Mouse (Mus musculus) kidney, adult 9 months (tissue): ENCODE measurements around the gene Tlr5.
A peak's percentile ranks its signal among the peaks of the same experiment; 100 is the strongest.

Experiments
- DNase-seq: peaks from one replicate; pipeline ENCODE4 v3.0.0; 2022

Tlr5 gene

GRCm38 (mm10) chr1:182955047-182955620, 546 bp downstream of the Tlr5 start:
- DNase-seq, result peak; percentile 9

- DNase-seq, result no peak
Observed at GRCm38 (mm10) chr1:182956186-182956960, 1.8 kb downstream of the Tlr5 start.

GRCm38 (mm10) chr1:182957001-182957757, 2.6 kb downstream of the Tlr5 start:
- peak; percentile 17 for DNase-seq

GRCm38 (mm10) chr1:182957826-182958544, 3.4 kb downstream of the Tlr5 start:
- DNase-seq, result no peak

DNA sequence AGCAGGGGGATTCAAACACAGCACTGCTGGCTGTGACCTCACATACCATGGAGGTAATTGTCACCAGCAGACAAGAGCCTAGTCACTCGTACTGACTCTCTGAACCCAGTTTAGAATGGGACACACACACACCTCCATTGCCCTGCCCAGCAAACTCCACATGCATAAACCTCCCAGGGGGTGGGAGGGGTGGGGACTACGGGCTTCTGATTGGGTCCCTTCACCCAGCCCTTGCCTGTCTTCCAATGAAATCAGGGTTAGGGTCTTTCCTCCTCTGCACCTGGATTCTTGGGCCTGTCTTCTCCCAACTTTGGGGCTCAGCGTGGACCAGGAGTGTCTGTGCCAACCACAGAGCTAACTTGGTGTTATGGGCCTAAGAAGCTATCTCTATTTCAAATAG, 4.2 kb downstream of the Tlr5 start:
- no peak for DNase-seq

DNA sequence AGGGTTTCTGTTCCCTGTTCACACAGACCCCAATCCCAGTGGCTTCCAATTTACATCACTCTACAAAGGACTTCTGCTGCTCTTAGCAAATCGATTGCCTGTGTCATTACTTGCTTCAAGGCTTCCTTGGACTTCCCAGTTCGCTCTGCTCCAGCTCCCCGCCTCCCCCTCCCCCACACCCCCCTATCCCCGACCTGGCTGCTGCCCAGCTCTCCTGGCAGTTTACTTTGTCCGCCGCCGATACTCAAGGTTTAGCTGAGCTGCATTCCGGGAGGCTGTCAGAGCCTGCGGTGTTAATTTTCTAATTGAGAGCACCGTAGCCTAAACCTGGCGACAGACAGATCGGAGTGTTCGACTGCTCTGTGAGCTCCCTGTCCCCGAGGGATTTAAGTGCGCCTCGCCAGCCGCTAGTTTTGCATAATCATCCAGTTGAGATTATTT, 4.7 kb downstream of the Tlr5 start:
- DNase-seq, result peak; percentile 45

- peak; percentile 71 for DNase-seq
Observed at GRCm38 (mm10) chr1:182959811-182960455, 5.3 kb downstream of the Tlr5 start.

- no peak for DNase-seq
Observed at GRCm38 (mm10) chr1:182961076-182961475, 6.5 kb downstream of the Tlr5 start.

DNA sequence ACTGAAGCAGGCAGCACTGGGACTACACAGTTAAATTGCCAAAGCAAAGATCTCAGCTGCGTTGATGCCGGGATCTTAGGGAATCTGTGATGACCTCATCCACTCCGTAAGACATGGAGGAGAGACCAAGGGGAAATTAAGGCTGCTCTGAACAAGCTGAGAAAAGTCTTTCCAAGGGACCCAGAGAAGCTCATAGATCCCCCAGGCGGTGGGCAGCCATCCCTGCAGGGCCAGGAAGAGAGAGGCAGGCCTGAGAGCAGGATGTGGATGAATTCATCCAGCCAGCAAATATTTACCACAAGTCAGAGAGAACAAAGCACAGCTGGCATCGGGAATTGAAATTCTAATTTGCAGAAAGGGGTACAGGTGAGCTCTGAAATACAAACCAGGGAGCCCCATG, 8.7 kb downstream of the Tlr5 start:
- DNase-seq, result no peak

- DNase-seq, result no peak
Observed at GRCm38 (mm10) chr1:182964855-182965466, 10.4 kb downstream of the Tlr5 start.

DNA sequence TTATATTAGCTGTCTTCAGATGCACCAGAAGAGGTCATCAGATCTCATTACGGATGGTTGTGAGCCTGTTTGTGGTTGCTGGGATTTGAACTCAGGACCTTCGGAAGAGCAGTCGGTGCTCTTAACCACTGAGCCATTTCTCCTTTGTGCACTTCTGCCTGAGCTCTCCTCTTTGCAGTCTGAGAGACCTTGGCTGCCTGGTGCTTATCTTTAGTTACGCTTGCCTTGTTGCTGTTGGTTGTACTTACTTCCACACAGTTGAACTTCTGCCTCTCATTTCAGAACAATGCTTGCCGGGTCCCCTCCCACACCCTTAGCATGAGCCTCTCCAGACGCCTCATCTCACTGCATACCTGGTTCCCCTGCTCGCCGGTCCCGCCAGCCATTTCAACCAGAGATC, 14.1 kb downstream of the Tlr5 start:
- DNase-seq, result no peak

DNA sequence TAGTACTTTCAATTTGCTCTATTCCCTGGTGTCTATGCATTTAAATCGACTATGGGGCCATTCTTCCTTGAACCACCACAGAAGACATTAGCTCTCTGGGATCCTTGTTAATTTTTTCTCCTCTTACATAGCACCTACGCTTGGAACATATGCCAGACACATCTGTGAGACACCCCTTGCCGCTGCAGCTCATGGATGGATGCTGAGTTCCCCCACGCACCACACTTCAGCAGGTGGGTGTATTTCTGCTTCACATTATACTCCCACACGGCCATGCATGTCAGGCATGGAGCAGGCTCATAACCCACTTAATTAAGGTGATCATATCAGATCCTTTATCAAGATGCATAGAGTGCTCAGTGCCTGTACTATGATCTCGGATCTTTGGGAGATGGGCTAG, 17.7 kb downstream of the Tlr5 start:
- no peak for DNase-seq

DNA sequence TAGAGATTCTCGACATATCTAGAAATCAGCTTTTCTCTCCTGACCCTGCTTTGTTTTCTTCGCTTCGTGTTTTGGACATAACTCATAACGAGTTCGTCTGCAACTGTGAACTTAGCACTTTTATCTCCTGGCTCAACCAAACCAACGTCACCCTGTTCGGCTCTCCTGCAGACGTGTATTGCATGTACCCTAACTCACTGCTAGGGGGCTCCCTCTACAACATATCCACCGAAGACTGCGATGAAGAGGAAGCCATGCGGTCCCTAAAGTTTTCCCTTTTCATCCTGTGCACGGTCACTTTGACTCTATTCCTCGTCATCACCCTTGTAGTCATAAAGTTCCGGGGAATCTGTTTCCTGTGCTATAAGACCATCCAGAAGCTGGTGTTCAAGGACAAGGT, 20.2 kb downstream of the Tlr5 start:
- DNase-seq, result no peak

GRCm38 (mm10) chr1:182980702-182981101, 26.1 kb downstream of the Tlr5 start:
- no peak for DNase-seq

DNA sequence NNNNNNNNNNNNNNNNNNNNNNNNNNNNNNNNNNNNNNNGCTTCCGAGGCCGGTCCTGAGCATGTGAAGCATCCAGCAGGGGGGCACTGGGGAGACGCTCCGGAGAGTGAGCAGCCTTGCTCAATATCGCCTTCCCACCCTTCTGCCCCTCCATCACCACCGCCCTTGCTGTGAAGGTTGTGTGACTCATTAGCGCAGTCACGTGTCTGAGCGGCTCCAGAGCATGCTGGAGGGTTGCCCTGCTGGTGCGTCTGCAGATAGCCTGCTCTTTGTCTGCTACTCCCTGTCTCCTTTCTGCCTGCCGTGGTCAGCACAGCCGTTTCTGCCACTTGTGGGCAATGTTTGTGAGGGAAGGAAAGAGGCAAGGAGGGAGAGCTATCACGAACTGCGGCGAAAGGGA, 28.4 kb downstream of the Tlr5 start:
- peak; percentile 71 for DNase-seq

DNA sequence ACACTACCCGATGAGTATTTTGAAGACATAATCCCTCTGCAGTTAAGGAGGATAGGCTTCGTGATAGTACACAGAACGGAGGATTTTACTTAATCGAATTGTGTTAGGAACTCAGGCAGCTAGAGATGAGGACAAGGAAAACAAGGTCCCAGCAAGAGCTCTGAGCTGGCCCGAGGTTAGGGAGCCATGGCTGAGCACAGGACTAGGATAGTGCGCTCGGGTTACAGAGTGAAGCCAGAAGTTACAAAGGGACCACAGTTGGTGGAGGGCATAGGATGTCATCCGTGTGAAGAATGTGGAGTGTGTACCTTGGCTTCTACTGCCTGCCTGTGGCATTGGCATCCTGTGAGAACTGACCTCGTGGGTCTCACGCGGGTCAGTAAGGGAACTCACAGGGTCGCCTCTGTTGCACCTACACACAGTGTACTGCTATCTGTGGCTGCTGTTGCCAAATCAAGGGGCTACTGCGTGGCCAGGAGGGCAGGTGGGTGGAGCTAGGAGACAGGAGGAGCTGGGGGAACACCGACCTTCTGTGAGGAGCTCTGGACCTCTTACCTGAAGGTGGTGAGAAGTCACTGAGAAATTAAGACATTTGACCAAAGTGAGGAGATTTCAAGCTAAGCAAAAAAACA, 29.0 kb downstream of the Tlr5 start:
- no peak for DNase-seq

DNA sequence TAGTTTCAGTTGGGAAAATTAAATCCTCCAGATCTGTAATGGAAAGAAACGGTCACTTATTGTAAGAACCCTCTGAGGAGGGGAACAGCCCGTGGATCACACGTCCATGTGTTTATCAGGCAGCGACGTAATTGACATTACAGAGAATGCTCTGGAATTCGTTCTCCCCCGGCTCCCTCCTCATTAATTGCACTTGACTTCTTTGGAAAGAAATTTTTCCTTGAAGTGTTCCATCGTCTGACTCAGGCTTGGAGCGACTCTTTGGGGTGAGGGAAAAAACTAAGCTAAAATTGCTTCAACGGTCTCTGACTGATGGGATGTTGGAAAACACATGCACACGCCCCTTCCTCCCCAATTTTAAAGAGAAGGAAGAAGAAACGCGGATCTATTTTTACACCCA, 31.7 kb downstream of the Tlr5 start:
- no peak for DNase-seq

- DNase-seq, result no peak
Observed at GRCm38 (mm10) chr1:182986750-182987149, 32.2 kb downstream of the Tlr5 start.

DNA sequence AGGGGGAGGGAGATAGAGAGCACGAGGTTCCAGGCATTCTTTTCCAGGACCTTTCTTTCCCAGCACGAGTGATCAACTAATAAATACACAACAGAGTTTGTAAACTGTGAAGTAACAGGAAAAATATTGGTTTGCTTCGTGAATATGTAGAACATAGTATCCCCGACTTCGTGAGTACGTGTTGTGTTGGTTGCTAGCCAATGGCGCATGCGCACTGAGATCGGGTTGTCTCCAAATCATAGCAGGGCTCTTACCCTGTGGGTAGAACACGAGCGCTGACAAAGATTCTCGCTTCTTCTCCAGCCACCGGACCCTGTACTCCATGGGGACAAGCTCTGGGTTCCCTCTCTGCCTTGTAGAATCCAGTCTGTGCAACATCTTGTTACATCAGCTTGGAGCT, 33.2 kb downstream of the Tlr5 start:
- no peak for DNase-seq

DNA sequence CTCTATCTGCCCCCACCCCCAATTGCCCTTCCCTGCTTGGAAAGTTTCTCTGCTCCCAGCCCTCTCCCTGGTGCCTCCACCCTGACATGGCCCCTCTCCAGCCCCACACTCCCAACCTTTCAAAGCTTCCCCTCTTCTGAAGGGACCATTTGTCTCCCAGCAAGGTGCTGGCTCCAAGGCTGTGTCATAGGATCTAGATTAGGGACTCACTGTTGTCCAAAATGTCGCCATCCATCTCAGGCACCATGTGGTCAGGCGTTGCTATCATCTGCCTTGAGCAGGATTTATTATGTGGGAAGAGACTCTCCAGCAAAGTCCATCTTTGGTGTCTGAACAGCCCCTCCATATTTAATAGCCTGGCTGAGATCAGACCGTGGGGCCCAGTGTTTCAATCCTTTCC, 34.1 kb downstream of the Tlr5 start:
- no peak for DNase-seq

- DNase-seq, result no peak
Observed at GRCm38 (mm10) chr1:182990092-182990762, 35.6 kb downstream of the Tlr5 start.
